Mouse (Mus musculus) activated CD4-positive, CD25-positive, alpha-beta regulatory T cell, adult 4 months (primary cell): Measurements from ENCODE around the gene Slc7a15. TPM values are rescaled to one million over a fixed set of nuclear protein-coding genes. Genes with fewer than 3 reads are reported as not detected.

Source experiments
- ATAC-seq: one replicate; pipeline ENCODE4 v1.8.0; 2017
- polyA plus RNA-seq, 2 experiments: library from polyadenylated mRNA; unstranded; fragments of 100-300 nt; shearing (Covaris generic); gene quantifications; one replicate each; pipeline ENCODE4 v1.2.1; 2017

Slc7a15 gene
- polyA plus RNA-seq, 2 experiments from 2014 or later: not detected

- no peak for ATAC-seq
Observed at GRCm38 (mm10) chr12:8556189-8556588, 42.7 kb downstream of the Slc7a15 start.

GRCm38 (mm10) chr12:8555419-8555818 is 43.4 kb downstream of the Slc7a15 start:
- no peak for ATAC-seq

GRCm38 (mm10) chr12:8547357-8547756 is 51.5 kb downstream of the Slc7a15 start:
- ATAC-seq: peak; percentile 86

GRCm38 (mm10) chr12:8546801-8547200 is 52.1 kb downstream of the Slc7a15 start:
- no peak for ATAC-seq

- no peak for ATAC-seq
Observed at GRCm38 (mm10) chr12:8545066-8545610, 53.7 kb downstream of the Slc7a15 start.

- ATAC-seq: no peak
Observed at GRCm38 (mm10) chr12:8542371-8542770, 56.5 kb downstream of the Slc7a15 start.

GRCm38 (mm10) chr12:8539471-8539870 is 59.4 kb downstream of the Slc7a15 start:
- no peak for ATAC-seq

- no peak for ATAC-seq
Observed at GRCm38 (mm10) chr12:8537291-8537690, 61.6 kb downstream of the Slc7a15 start.

- ATAC-seq: no peak
Observed at GRCm38 (mm10) chr12:8536221-8536965, 62.5 kb downstream of the Slc7a15 start.

- no peak for ATAC-seq
Observed at GRCm38 (mm10) chr12:8535596-8535995, 63.3 kb downstream of the Slc7a15 start.

- ATAC-seq: no peak
Observed at GRCm38 (mm10) chr12:8534915-8535314, 64.0 kb downstream of the Slc7a15 start.

GRCm38 (mm10) chr12:8527770-8528169 is 71.1 kb downstream of the Slc7a15 start:
- ATAC-seq: no peak

- ATAC-seq: no peak
Observed at GRCm38 (mm10) chr12:8527175-8527574, 71.7 kb downstream of the Slc7a15 start.

- no peak for ATAC-seq
Observed at GRCm38 (mm10) chr12:8524062-8524461, 74.8 kb downstream of the Slc7a15 start.

- ATAC-seq: no peak
Observed at GRCm38 (mm10) chr12:8522711-8523110, 76.2 kb downstream of the Slc7a15 start.

- peak; percentile 92 for ATAC-seq
Observed at GRCm38 (mm10) chr12:8521375-8522047, 77.4 kb downstream of the Slc7a15 start.

GRCm38 (mm10) chr12:8519431-8520160 is 79.3 kb downstream of the Slc7a15 start:
- ATAC-seq: no peak

GRCm38 (mm10) chr12:8511037-8511882 is 87.6 kb downstream of the Slc7a15 start:
- no peak for ATAC-seq

GRCm38 (mm10) chr12:8510317-8510988 is 88.4 kb downstream of the Slc7a15 start:
- ATAC-seq: no peak

GRCm38 (mm10) chr12:8509693-8510092 is 89.2 kb downstream of the Slc7a15 start:
- ATAC-seq: no peak

GRCm38 (mm10) chr12:8506954-8507707 is 91.7 kb downstream of the Slc7a15 start:
- no peak for ATAC-seq
